Mouse (Mus musculus): ENCODE data around the gene Rxrg. TPM values are rescaled to one million over a fixed set of nuclear protein-coding genes. Genes with fewer than 3 reads are reported as not detected.

Rxrg gene
- total RNA-seq (2018; cell fraction: chromatin; rRNA removed) = not detected
- not detected for total RNA-seq (2018; cell fraction: cytosol; rRNA removed)
- not detected for total RNA-seq (2018; cell fraction: nucleus; rRNA removed)
- not detected in 3 replicates for polyA plus RNA-seq (2018)

DNA sequence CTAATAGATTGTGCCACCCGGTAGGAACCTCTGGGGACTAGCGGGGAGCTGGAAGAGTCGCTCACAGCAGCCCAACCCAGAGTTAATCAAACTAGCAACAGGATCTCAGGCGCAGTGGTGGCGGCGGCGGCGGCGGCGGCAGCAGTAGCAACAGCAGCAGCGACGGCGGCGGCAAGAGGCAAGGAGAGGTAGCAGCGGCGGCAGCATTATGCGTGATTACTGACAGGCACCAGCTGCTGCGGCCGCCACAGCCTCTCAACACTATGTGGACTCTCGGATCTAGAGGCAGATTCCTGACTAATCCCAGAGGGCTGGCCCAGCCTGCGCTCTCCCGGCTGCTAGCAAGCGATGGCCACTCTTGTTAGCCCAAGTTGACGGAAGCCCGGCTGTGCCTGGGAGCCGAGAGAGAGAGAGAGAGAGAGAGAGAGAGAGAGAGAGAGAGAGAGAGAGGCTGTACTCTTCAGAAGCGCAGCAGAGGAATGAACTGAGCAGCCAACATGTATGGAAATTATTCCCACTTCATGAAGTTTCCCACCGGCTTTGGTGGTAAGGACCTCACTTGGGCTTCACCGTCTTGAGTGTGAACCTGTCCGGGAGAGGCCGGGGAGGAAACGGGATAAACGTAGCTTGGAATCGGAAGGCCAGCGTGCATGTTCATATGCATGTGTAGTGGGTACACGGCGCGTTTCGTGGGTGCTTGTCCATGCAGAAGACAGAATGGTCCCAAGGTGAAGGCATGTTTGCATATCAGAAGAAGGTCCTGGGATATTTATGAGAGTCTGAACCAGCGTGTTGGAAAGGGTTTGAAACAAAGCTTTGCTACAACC is at the start of gene Rxrg:
Gene Rxrg, plus strand, starts transcription at position 130 of the 827 bp plus-strand sequence.
- Histone ChIP-seq H3K36me3 (ENCODE audit: inconsistent target) (no peaks in the 10 kb centered on the region), H3K4me3 (ENCODE audit: inconsistent target) (no peak within 1 kb of the TSS), H3K79me2 (ENCODE audit: inconsistent target) (no peaks in the 10 kb centered on the region), H3K27ac (no peak within 1 kb of the TSS)
- WGBS (ENCODE audit: missing documents) = 4% methylated on average over 34 of the region's 40 CpGs

DNA sequence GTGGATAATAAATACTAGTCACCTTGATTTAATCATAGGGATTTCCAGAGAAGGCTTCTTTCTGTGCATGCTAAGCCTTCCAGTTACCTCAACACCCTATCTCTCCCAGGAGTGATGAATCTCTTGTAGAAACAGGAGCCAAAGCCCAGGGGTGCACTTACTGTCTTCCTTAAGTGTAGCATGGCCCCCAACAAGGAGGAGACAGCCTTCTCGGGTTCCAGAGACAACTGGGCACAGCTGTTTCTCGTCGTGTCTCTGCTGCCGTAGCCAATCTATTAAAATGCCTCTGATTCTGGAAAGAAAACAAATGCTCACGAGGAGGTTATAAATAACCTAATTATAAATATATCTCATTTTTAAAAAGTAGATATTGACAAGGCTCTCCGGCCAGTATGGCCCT is 48.9 kb upstream of the Rxrg start:
- WGBS (ENCODE audit: missing documents) = 95% methylated on average over 4 of the region's 6 CpGs
- no peaks in the 10 kb centered on the region for H3K36me3 ChIP-seq (ENCODE audit: inconsistent target)
- no peaks in the 10 kb centered on the region for H3K79me2 ChIP-seq (ENCODE audit: inconsistent target)
- no peak overlapping the region for H3K27ac ChIP-seq
- H3K4me3 ChIP-seq (ENCODE audit: inconsistent target) = no peak overlapping the region

DNA sequence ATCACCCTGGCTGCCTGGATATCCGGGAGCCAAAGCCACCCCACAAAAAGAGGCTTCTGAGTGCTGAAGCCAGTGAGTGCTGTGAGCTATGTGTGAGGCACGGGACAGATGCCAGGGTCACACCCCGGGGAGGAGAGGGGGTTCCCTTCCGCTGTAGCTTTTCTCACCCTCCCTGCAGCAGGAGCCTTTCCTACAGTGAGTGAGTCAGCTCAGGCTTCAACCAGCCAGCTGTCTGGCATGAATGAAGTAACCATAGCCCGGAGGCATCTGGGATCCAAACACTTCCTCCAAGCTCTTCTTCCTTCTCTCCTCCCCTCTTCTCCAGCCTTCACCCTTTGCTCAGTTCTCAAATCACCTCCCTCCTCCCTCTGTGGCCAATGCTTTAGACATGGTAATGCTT is 46.6 kb upstream of the Rxrg start:
- no peak overlapping the region for H3K4me3 ChIP-seq (ENCODE audit: inconsistent target)
- no peak overlapping the region for H3K27ac ChIP-seq
- H3K79me2 ChIP-seq (ENCODE audit: inconsistent target) = no peaks in the 10 kb centered on the region
- 2% methylated on average over 5 of the region's 5 CpGs for WGBS (ENCODE audit: missing documents)
- no peaks in the 10 kb centered on the region for H3K36me3 ChIP-seq (ENCODE audit: inconsistent target)

DNA sequence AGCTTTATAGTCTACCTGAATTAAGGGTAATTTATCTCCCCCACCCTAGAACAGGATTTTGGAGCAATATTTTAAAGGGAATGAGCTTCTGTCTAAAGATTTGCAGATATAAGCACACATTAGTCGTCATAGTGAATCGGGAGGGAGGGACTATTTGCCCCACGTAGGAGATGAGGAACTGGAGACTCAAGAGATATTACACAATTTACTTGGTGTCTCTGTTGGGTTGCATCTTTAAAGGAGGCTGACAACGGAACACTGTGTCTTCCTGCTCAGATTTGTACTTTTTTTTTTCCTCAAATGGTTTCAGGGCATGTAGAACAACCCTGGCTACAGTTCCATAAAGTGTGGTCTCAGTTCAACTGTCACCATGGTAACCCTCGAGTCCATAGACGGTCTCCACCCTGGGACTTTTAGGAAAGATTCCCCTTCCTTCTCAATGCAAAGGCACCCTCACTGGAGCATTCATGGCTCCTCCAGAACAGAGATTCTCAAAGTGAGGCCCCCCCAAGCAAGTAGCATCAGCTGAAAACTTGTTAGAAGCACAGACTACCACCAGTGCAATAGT is 44.1 kb upstream of the Rxrg start:
- Histone ChIP-seq H3K36me3 (ENCODE audit: inconsistent target) (no peaks in the 10 kb centered on the region), H3K79me2 (ENCODE audit: inconsistent target) (no peaks in the 10 kb centered on the region), H3K4me3 (ENCODE audit: inconsistent target) (no peak overlapping the region), H3K27ac (no peak overlapping the region)
- WGBS (ENCODE audit: missing documents) = 15% methylated on average over 6 of the region's 6 CpGs

- Histone ChIP-seq H3K27ac (no peak overlapping the region), H3K79me2 (ENCODE audit: inconsistent target) (no peaks in the 10 kb centered on the region), H3K4me3 (ENCODE audit: inconsistent target) (no peak overlapping the region), H3K36me3 (ENCODE audit: inconsistent target) (no peaks in the 10 kb centered on the region)
- WGBS (ENCODE audit: missing documents) = 92% methylated on average over 2 of the region's 2 CpGs
These were observed 31.6 kb upstream of the Rxrg start for GRCm38 (mm10) chr1:167566571-167566970.

- H3K36me3 ChIP-seq (ENCODE audit: inconsistent target) = no peaks in the 10 kb centered on the region
- H3K79me2 ChIP-seq (ENCODE audit: inconsistent target) = no peaks in the 10 kb centered on the region
- 35% methylated on average over 3 of the region's 3 CpGs for WGBS (ENCODE audit: missing documents)
These were observed 19.1 kb upstream of the Rxrg start for GRCm38 (mm10) chr1:167579131-167579530.

DNA sequence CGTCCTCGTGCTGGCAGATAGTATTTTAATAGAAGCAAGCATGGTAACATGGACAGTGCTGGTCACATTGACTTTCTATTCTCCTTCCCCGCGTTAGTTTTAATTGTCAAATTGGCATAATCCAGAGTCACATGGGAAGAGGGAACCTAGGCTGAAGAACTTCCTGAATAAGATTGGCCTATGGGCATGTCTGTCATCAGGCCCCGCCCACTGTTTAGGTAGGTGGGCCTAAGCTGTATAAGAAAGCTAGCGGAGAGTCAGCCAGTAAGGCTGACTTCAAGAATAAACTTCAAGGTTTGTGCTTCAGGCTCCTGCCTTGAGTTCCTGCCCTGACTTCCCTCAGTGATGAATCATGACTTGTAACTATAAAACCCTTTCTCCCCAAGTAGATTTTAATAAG is 15.0 kb upstream of the Rxrg start:
- no peaks in the 10 kb centered on the region for H3K79me2 ChIP-seq (ENCODE audit: inconsistent target)
- WGBS (ENCODE audit: missing documents) = 85% methylated on average over 6 of the region's 6 CpGs

More at GRCm38 (mm10) chr1:167579131-167579530, 19.1 kb upstream of the Rxrg start:
- no peak overlapping the region for H3K27ac ChIP-seq
- no peak overlapping the region for H3K4me3 ChIP-seq (ENCODE audit: inconsistent target)

GRCm38 (mm10) chr1:167583888-167584287 is 14.3 kb upstream of the Rxrg start:
- Histone ChIP-seq H3K27ac (no peak overlapping the region), H3K79me2 (ENCODE audit: inconsistent target) (no peaks in the 10 kb centered on the region), H3K4me3 (ENCODE audit: inconsistent target) (no peak overlapping the region), H3K36me3 (ENCODE audit: inconsistent target) (no peaks in the 10 kb centered on the region)
- 76% methylated on average over 12 of the region's 12 CpGs for WGBS (ENCODE audit: missing documents)

More for the DNA sequence above, 15.0 kb upstream of the Rxrg start:
- no peak overlapping the region for H3K4me3 ChIP-seq (ENCODE audit: inconsistent target)
- no peak overlapping the region for H3K27ac ChIP-seq
- H3K36me3 ChIP-seq (ENCODE audit: inconsistent target) = no peaks in the 10 kb centered on the region

DNA sequence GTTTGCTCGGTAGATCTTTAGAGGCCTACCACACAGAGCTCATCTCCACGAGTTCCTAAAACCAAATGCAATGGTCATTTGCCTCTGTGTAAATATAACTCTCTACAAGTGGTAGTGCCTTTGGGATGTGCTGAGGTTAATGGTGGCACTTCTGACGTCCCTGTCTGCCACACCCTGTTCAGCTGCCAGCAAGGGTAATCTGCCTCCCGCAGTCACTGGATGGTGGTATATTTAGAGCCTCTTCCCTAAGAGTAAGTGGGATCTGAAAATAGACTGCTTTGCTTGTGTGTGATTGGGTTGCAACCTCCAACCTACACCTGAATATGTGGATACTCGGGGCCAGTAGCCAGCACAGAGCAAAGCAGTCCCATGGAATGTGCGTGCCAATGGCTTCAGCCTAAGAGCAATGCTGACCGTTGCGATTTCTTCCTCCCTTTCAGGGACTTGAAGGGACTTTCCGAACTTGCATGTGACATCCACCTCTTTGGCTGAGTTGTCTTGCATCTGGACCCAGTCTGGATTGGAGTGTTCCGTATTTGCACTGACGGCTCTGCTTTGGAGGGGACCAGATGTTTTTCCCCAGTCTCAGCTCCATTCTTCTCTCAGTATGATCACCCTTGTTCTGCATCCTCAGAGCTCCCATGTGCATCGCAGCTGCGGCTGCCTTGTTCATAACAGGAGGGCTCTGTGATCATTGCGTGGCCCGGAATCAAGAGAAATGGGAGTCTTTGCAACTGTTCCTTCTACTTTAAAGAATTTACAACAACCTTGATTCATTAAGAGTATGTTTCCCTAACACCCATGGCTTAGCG is 9.2 kb upstream of the Rxrg start:
- no peaks in the 10 kb centered on the region for H3K79me2 ChIP-seq (ENCODE audit: inconsistent target)
- no peak overlapping the region for H3K4me3 ChIP-seq (ENCODE audit: inconsistent target)
- 85% methylated on average over 16 of the region's 16 CpGs for WGBS (ENCODE audit: missing documents)
- no peaks in the 10 kb centered on the region for H3K36me3 ChIP-seq (ENCODE audit: inconsistent target)
- no peak overlapping the region for H3K27ac ChIP-seq

DNA sequence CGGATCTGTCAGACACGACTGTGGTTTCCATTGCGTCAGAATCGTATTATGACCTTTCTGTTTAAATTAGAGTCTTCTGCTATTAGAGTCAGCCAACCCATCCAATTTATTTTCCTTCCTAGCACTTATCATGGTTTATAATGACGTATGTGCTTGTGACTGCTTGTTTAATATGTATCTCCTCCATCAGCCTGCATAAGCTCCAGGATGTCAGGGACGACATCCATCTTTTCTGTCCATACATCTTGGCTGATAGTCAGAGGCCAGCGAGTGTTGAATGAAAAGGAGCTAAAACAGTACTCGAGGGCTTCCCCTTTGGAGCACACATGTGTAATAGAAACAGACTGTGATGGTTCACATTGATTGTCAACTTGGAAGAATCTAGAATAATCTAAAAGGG is 6.0 kb upstream of the Rxrg start:
- H3K4me3 ChIP-seq (ENCODE audit: inconsistent target) = no peak overlapping the region
- 93% methylated on average over 8 of the region's 8 CpGs for WGBS (ENCODE audit: missing documents)
- no peaks in the 10 kb centered on the region for H3K79me2 ChIP-seq (ENCODE audit: inconsistent target)
- H3K36me3 ChIP-seq (ENCODE audit: inconsistent target) = no peaks in the 10 kb centered on the region
- no peak overlapping the region for H3K27ac ChIP-seq

DNA sequence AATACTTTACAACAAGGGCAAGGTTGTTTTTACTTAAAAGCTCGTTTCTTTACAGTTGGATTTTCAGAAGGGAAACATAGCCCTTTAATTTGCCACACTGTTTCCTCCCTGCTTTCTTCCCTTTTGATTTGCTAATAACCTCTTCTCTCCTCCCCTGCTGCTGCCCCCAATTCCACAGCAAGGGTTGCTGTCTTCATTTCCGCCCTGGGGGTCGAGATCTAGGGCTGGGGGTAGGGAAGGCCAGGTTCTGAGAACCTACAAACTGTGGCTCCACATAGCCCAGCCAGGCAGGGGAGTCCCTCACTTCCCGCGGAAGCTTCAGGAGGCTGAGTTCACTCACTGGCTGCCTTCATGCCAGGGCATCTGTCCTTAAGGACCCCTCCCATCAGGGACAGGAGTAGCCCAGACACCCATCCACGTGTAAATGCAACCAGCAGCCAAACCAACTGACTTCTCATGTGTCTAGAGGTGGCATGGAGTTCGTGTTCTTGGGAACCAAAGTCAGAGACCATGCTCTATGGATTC is 1.1 kb downstream of the Rxrg start:
- Histone ChIP-seq H3K79me2 (ENCODE audit: inconsistent target) (no peaks in the 10 kb centered on the region), H3K27ac (no peak overlapping the region), H3K4me3 (ENCODE audit: inconsistent target) (no peak overlapping the region), H3K36me3 (ENCODE audit: inconsistent target) (no peaks in the 10 kb centered on the region)
- 20% methylated on average over 7 of the region's 7 CpGs for WGBS (ENCODE audit: missing documents)

DNA sequence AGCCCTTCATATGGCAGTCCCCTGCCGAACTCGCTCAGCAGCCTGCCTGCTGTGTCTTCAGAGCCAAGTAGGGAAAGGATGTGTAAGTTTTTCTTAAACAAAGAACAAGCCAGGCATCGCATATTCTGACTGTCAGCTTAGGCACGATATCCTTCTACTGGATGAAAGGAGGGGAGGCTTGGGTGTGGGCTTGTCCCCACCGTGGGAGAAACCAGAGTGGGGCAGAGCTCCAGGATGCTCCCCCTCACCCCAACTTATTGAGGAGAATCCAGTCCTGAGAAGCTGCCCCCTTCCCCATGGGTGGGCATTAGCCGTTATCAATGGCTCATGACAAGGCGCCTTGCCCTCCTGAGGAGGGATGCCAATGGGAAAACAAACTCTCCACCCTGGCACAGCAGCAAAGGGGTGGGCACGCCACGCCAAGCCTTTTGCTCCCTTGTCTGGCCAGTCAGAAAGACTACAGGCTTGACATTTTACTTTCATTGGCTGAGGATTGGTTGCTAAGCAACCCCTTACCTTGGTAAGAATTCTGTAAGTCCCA is 10.1 kb downstream of the Rxrg start:
- no peaks in the 10 kb centered on the region for H3K36me3 ChIP-seq (ENCODE audit: inconsistent target)
- no peaks in the 10 kb centered on the region for H3K79me2 ChIP-seq (ENCODE audit: inconsistent target)
- no peak overlapping the region for H3K27ac ChIP-seq
- H3K4me3 ChIP-seq (ENCODE audit: inconsistent target) = no peak overlapping the region
- whole genome bisulfite sequencing (ENCODE audit: missing documents) = 43% methylated on average over 9 of the region's 9 CpGs

DNA sequence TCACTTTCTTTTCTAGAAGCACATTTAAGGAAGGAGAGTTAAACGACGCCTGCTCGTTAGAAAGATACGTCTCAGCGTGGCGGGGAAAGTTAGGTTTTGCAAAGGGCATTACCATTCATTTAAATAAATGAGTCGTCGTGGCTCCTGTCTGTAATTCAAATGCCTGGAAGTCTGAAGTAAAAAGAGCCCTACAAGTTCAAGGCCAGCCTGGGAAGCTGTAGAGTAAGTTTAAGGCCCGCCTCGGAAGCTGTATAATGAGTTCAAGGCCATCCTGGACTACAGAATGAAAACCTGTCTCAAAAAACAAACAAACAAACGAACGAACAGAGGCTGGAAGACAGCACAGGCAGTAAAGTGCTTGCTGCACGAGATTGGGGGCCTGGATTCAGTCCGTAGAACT is 18.9 kb downstream of the Rxrg start:
- H3K27ac ChIP-seq = no peak overlapping the region
- H3K36me3 ChIP-seq (ENCODE audit: inconsistent target) = no peaks in the 10 kb centered on the region
- WGBS (ENCODE audit: missing documents) = 81% methylated on average over 14 of the region's 14 CpGs

GRCm38 (mm10) chr1:167617995-167618489 is 19.9 kb downstream of the Rxrg start:
- Histone ChIP-seq H3K27ac (no peak overlapping the region), H3K36me3 (ENCODE audit: inconsistent target) (no peaks in the 10 kb centered on the region), H3K4me3 (ENCODE audit: inconsistent target) (no peak overlapping the region), H3K79me2 (ENCODE audit: inconsistent target) (no peaks in the 10 kb centered on the region)
- WGBS (ENCODE audit: missing documents) = 92% methylated on average over 18 of the region's 18 CpGs

More for the DNA sequence above, 18.9 kb downstream of the Rxrg start:
- no peaks in the 10 kb centered on the region for H3K79me2 ChIP-seq (ENCODE audit: inconsistent target)
- H3K4me3 ChIP-seq (ENCODE audit: inconsistent target) = no peak overlapping the region
